Mouse (Mus musculus) heart, postnatal 25 days (tissue): Measurements from ENCODE around the gene Krtap5-1. TPM values are rescaled to one million over a fixed set of nuclear protein-coding genes. Genes with fewer than 3 reads are reported as not detected.

Experiments
- total RNA-seq, 2 experiments: library from RNA; stranded (reverse); gene quantifications; 2 replicates each; pipeline ENCODE4 v1.2.3; 2021

Krtap5-1 gene
- total RNA-seq, 2 experiments from 2014 or later, result not detected

Other genes with a start within 250 kb of the Krtap5-1 start
- 10 to 100 TPM; 40.2 to 40.7 TPM for gene Mob2, start 236.1 kb downstream of the Krtap5-1 start, total RNA-seq
- gene Dusp8, start 201.3 kb downstream of the Krtap5-1 start, total RNA-seq, result 10 to 100 TPM; 39.7 to 53.5 TPM
- not detected for gene Gm45618, start 176.4 kb downstream of the Krtap5-1 start, total RNA-seq
- gene Gm39115, start 161.1 kb downstream of the Krtap5-1 start, total RNA-seq, result not detected
- gene Gm45337, start 152.5 kb downstream of the Krtap5-1 start, total RNA-seq, result not detected
- gene Gm29735, start 140.0 kb downstream of the Krtap5-1 start, total RNA-seq, result not detected
- not detected for gene Gm4553, start 131.4 kb downstream of the Krtap5-1 start, total RNA-seq
- not detected for gene Krtap5-2, start 121.1 kb downstream of the Krtap5-1 start, total RNA-seq
- not detected for gene Gm10153, start 106.7 kb downstream of the Krtap5-1 start, total RNA-seq
- not detected for gene Krtap5-3, start 95.8 kb downstream of the Krtap5-1 start, total RNA-seq
- not detected for gene Gm7579, start 85.3 kb downstream of the Krtap5-1 start, total RNA-seq
- gene Krtap5-5, start 67.1 kb downstream of the Krtap5-1 start, total RNA-seq, result not detected
- not detected for gene Gm40460, start 56.0 kb downstream of the Krtap5-1 start, total RNA-seq
- not detected for gene Gm2431, start 38.8 kb downstream of the Krtap5-1 start, total RNA-seq
- gene Gm4559, start 22.8 kb downstream of the Krtap5-1 start, total RNA-seq, result not detected
- not detected for gene Krtap5-4, start 6.4 kb upstream of the Krtap5-1 start, total RNA-seq
- gene Ifitm10, start 76.6 kb upstream of the Krtap5-1 start, total RNA-seq, result 1 to 10 TPM; 1.8 to 2.0 TPM
- 1 to 10 TPM; 3.0 to 4.1 TPM for gene Gm49369, start 85.5 kb upstream of the Krtap5-1 start, total RNA-seq
- 100 to 1,000 TPM; 692 to 727 TPM for gene Ctsd, start 90.9 kb upstream of the Krtap5-1 start, total RNA-seq
- gene Syt8, start 137.7 kb upstream of the Krtap5-1 start, total RNA-seq, result not detected
- 1 to 10 TPM; 4.4 to 7.1 TPM for gene Tnni2, start 144.7 kb upstream of the Krtap5-1 start, total RNA-seq
- 10 to 100 TPM; 43.7 to 48.1 TPM for gene Lsp1, start 163.7 kb upstream of the Krtap5-1 start, total RNA-seq
- 1 to 10 TPM in 1 of 2 experiments, not detected in 1; 2.0 TPM for gene Tnnt3, start 201.7 kb upstream of the Krtap5-1 start, total RNA-seq
- gene Mrpl23, start 235.6 kb upstream of the Krtap5-1 start, total RNA-seq, result 10 to 100 TPM; 16.1 to 39.0 TPM